8 mouse cellular contexts compared by ENCODE assay signal in the genomic region with DNA sequence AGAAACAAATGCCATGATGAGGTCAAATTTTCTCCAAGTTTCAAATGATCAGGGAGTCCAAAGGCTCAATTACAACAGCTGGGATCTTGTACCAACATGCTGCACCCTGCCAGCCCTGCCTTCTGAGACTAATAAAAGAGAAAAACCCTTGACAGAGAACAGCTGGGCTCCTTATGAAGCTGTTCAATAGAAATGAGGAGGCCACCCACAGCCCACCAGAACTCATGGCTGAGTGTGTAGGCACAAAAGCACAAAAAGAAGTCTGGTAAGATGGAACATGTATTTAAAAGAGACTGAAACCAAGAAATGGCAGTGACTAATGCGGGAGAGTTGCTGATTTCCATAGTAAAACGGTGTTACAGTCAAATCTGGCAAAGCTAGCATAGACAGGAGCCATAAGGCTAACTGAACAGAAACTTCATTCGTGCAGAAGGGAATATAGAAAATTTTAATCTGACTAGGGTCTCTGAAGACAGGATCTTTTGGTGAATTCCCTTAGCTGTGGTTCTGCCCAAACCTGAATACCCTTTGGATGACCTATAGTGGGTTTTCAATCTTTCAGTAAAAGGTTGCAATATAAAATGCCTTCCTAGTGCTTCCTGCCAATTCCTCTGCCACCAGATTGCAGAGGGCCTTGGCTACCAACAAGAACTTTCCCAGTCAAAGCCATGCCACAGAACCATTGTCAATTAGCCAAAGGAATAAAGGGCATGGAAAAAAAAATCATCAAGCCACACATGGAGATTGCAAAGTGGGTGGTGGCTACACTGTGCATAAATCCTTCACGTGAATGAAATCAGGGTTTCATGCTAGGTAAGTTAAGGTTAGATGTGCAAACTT.
DNase-seq lines count a peak whose midpoint lies in the region; ATAC-seq lines count a peak whose summit lies in the region.

No protein-coding gene starts in this region.

- peak; percentile 28 to 43 for DNase-seq in urinary bladder, adult 18-20 months (ENCODE audit: low spot score in 2 of 2)
- no peak for DNase-seq in urinary bladder, postnatal 10 days (ENCODE audit: low spot score)
- DNase-seq in left cerebral cortex, adult 18-20 months (ENCODE audit: low spot score in 2 of 2): peak; percentile 15 to 42
- DNase-seq in ovary, postnatal 10 days (ENCODE audit: low spot score): no peak

- peak overlapping the region; percentile 58 for H3K27ac ChIP-seq in forebrain, embryonic 15.5 days (replicated peaks)
- H3K27ac ChIP-seq in hindbrain, embryonic 16.5 days (ENCODE audit: low read depth, low read length): no peak overlapping the region
- H3K27ac ChIP-seq in midbrain, embryonic 12.5 days (replicated peaks): no peak overlapping the region; the same call in 1 of the 2 replicates

- 13% methylated on average over 4 of the region's 4 CpGs for WGBS in forebrain, embryonic 15.5 days
- 25% methylated on average over 4 of the region's 4 CpGs for WGBS in hindbrain, embryonic 16.5 days
- 39% methylated on average over 4 of the region's 4 CpGs for WGBS in midbrain, embryonic 12.5 days

- no peak overlapping the region for H3K4me2 ChIP-seq in forebrain, embryonic 15.5 days (replicated peaks)
- no peak overlapping the region for H3K4me2 ChIP-seq in hindbrain, embryonic 16.5 days (ENCODE audit: low read length)
- 0 out of 2 replicates have a peak overlapping the region, but pooled peaks have one; percentile 4 for H3K4me2 ChIP-seq in midbrain, embryonic 12.5 days (replicated peaks)

- H3K36me3 ChIP-seq in forebrain, embryonic 15.5 days: no peaks in the 10 kb centered on the region
- no peaks in the 10 kb centered on the region for H3K36me3 ChIP-seq in hindbrain, embryonic 16.5 days (ENCODE audit: control insufficient read depth, insufficient read depth, low read length)
- no peaks in the 10 kb centered on the region for H3K36me3 ChIP-seq in midbrain, embryonic 12.5 days

- H3K9ac ChIP-seq in forebrain, embryonic 15.5 days (replicated peaks): no peak overlapping the region
- no peak overlapping the region for H3K9ac ChIP-seq in hindbrain, embryonic 16.5 days (ENCODE audit: low read depth, low read length)
- H3K9ac ChIP-seq in midbrain, embryonic 12.5 days (replicated peaks): no peak overlapping the region

- H3K27me3 ChIP-seq in forebrain, embryonic 15.5 days: no peaks in the 10 kb centered on the region
- no peaks in the 10 kb centered on the region for H3K27me3 ChIP-seq in hindbrain, embryonic 16.5 days (replicated peaks; ENCODE audit: control insufficient read depth, insufficient read depth, low read length)
- H3K27me3 ChIP-seq in midbrain, embryonic 12.5 days: no peaks in the 10 kb centered on the region

- peak; percentile 93 for ATAC-seq in forebrain, embryonic 15.5 days (replicated peaks)
- peak; percentile 68 for ATAC-seq in hindbrain, embryonic 16.5 days
- ATAC-seq in midbrain, embryonic 12.5 days (ENCODE audit: low FRiP score, low read depth): peak; percentile 68
- ATAC-seq in erythroblast, adult 5-6 weeks (replicated peaks; ENCODE audit: low FRiP score, poor library complexity, severe bottlenecking): no peak

- H3K4me3 ChIP-seq in forebrain, embryonic 15.5 days: no peak overlapping the region
- H3K4me3 ChIP-seq in hindbrain, embryonic 16.5 days (ENCODE audit: low read length): no peak overlapping the region
- no peak overlapping the region for H3K4me3 ChIP-seq in midbrain, embryonic 12.5 days

- no peaks in the 10 kb centered on the region for H3K9me3 ChIP-seq in forebrain, embryonic 15.5 days
- H3K9me3 ChIP-seq in hindbrain, embryonic 16.5 days (ENCODE audit: control insufficient read depth, low read length): no peaks in the 10 kb centered on the region
- H3K9me3 ChIP-seq in midbrain, embryonic 12.5 days: no peaks in the 10 kb centered on the region

- peaks cover 27% of the 10 kb centered on the region for H3K4me1 ChIP-seq in forebrain, embryonic 15.5 days
- peaks cover 20% of the 10 kb centered on the region for H3K4me1 ChIP-seq in hindbrain, embryonic 16.5 days (ENCODE audit: control insufficient read depth, insufficient read depth, low read depth, low read length)
- peaks cover 13% of the 10 kb centered on the region for H3K4me1 ChIP-seq in midbrain, embryonic 12.5 days

Comparison
In these comparisons a context has a peak if more than half of its experiments do, and no peak if none do; other contexts are left out.
1. DNase-seq: peak in urinary bladder, adult 18-20 months (2 of 2) and left cerebral cortex, adult 18-20 months (2 of 2); none in urinary bladder, postnatal 10 days (single experiment) and ovary, postnatal 10 days (single experiment).